Mouse (Mus musculus): Measurements from ENCODE around the gene Fam131c. TPM values are rescaled to one million over a fixed set of nuclear protein-coding genes. Genes with fewer than 3 reads are reported as not detected.

The Fam131c gene
- total and polyA plus RNA-seq, 3 experiments = not detected

GRCm38 (mm10) chr4:141327075-141327474, 40.9 kb upstream of the Fam131c start:
- in situ Hi-C loops (cut with MboI; ENCODE audit: low pct_ligation_motif_present, low pct_unique_long_range_greater_than_20kb, low sequenced_read_pairs) (no loop called here), dilution Hi-C loops (cut with MboI; ENCODE audit: extremely low pct_ligation_motif_present, extremely low pct_unique_long_range_greater_than_20kb, low sequenced_read_pairs) (no loop called here)
- H3K27ac ChIP-seq (ENCODE audit: insufficient read depth, low read depth) = no peak overlapping the region
- TF ChIP-seq GABPA (IDR thresholded peaks at IDR 0.05; ENCODE audit: insufficient replicate concordance, low read depth, low read length) (no peak), MXI1 (IDR thresholded peaks at IDR 0.05; ENCODE audit: low read depth, low read length) (no peak), EP300 (IDR thresholded peaks at IDR 0.05; ENCODE audit: low read length) (no peak)
- no peak overlapping the region for H3K4me2 ChIP-seq (ENCODE audit: insufficient read depth, low read depth, poor library complexity, severe bottlenecking)
- H3K4me3 ChIP-seq (replicated peaks in 1 of 3; ENCODE audit: low read depth in 2 of 3, low read length in 2 of 3, poor library complexity in 1 of 3) = no peak overlapping the region
- H3K4me1 ChIP-seq (ENCODE audit: control insufficient read depth in 1 of 2, insufficient read depth in 2 of 2) = peaks cover 0 to 7% of the 10 kb centered on the region in 2 experiments; a peak in 3 of 4 replicates
- no peaks in the 10 kb centered on the region for H3K9me3 ChIP-seq (replicated peaks; ENCODE audit: low read length)
- peaks cover 70% of the 10 kb centered on the region for H3K27me3 ChIP-seq (replicated peaks)
- H3K36me3 ChIP-seq (replicated peaks in 1 of 2; ENCODE audit: control insufficient read depth in 1 of 2, insufficient read depth in 1 of 2, low read length in 1 of 2) = peaks cover 0 to 3% of the 10 kb centered on the region in 2 experiments
- DNase-seq (ENCODE audit: extremely low read depth) = no peak
- no peaks in the 10 kb centered on the region for H3K79me2 ChIP-seq (replicated peaks; ENCODE audit: control insufficient read depth, extremely low read depth, insufficient read depth, poor library complexity, severe bottlenecking)
- no peak overlapping the region for H3K9ac ChIP-seq (ENCODE audit: insufficient read depth, low read depth)

- dilution Hi-C loops (cut with MboI; ENCODE audit: extremely low pct_ligation_motif_present, extremely low pct_unique_long_range_greater_than_20kb, low sequenced_read_pairs) = no loop called here
- Histone ChIP-seq H3K4me3 (replicated peaks in 1 of 3; ENCODE audit: low read depth in 2 of 3, low read length in 2 of 3, poor library complexity in 1 of 3) (no peak overlapping the region), H3K79me2 (replicated peaks; ENCODE audit: control insufficient read depth, extremely low read depth, insufficient read depth, poor library complexity, severe bottlenecking) (no peaks in the 10 kb centered on the region), H3K27me3 (replicated peaks) (peaks cover 83% of the 10 kb centered on the region), H3K27ac (ENCODE audit: insufficient read depth, low read depth) (no peak overlapping the region), H3K4me2 (ENCODE audit: insufficient read depth, low read depth, poor library complexity, severe bottlenecking) (no peak overlapping the region), H3K9me3 (replicated peaks; ENCODE audit: low read length) (no peaks in the 10 kb centered on the region), H3K9ac (ENCODE audit: insufficient read depth, low read depth) (no peak overlapping the region), H3K4me1 (ENCODE audit: control insufficient read depth in 1 of 2, insufficient read depth in 2 of 2) (peaks cover 0 to 7% of the 10 kb centered on the region in 2 experiments; a peak in 2 of 4 replicates), H3K36me3 (replicated peaks in 1 of 2; ENCODE audit: control insufficient read depth in 1 of 2, insufficient read depth in 1 of 2, low read length in 1 of 2) (peaks cover 0 to 2% of the 10 kb centered on the region in 2 experiments)
- no peak for TF ChIP-seq GABPA (IDR thresholded peaks at IDR 0.05; ENCODE audit: insufficient replicate concordance, low read depth, low read length)
- TF ChIP-seq PAX5 (IDR thresholded peaks at IDR 0.05; ENCODE audit: low read length) = no peak
- TF ChIP-seq IRF4 (IDR thresholded peaks at IDR 0.05; ENCODE audit: low read depth, low read length) = no peak
- no peak for TF ChIP-seq RAD21 (IDR thresholded peaks at IDR 0.05; ENCODE audit: low read depth, low read length)
- TF ChIP-seq POLR2AphosphoS2 (IDR thresholded peaks at IDR 0.05; ENCODE audit: low read depth, low read length) = no peak
- TF ChIP-seq UBTF (IDR thresholded peaks at IDR 0.05; ENCODE audit: low read depth, low read length) = no peak
- TF ChIP-seq BHLHE40 (IDR thresholded peaks at IDR 0.05; ENCODE audit: low read depth, low read length) = no peak
- TF ChIP-seq E2F4 (IDR thresholded peaks at IDR 0.05; ENCODE audit: insufficient replicate concordance, low read depth, low read length) = no peak
- no peak for TF ChIP-seq SMC3 (IDR thresholded peaks at IDR 0.05; ENCODE audit: low read depth, low read length)
- in situ Hi-C loops (cut with MboI; ENCODE audit: low pct_ligation_motif_present, low pct_unique_long_range_greater_than_20kb, low sequenced_read_pairs) = no loop called here
- DNase-seq (ENCODE audit: extremely low read depth) = no peak
These were observed 39.3 kb upstream of the Fam131c start for GRCm38 (mm10) chr4:141328742-141329141.

GRCm38 (mm10) chr4:141329968-141330367, 38.1 kb upstream of the Fam131c start:
- TF ChIP-seq POLR2A (IDR thresholded peaks at IDR 0.05; ENCODE audit: low read depth, low read length) = no peak
- TF ChIP-seq NELFE (IDR thresholded peaks at IDR 0.05; ENCODE audit: low read depth, low read length) = no peak
- TF ChIP-seq SMC3 (IDR thresholded peaks at IDR 0.05; ENCODE audit: low read depth, low read length) = no peak
- TF ChIP-seq UBTF (IDR thresholded peaks at IDR 0.05; ENCODE audit: low read depth, low read length) = no peak
- no peak for TF ChIP-seq TCF12 (IDR thresholded peaks at IDR 0.05; ENCODE audit: low read depth, low read length)
- no peak for TF ChIP-seq NRF1 (IDR thresholded peaks at IDR 0.05; ENCODE audit: low read depth, low read length)
- TF ChIP-seq E2F4 (IDR thresholded peaks at IDR 0.05; ENCODE audit: insufficient replicate concordance, low read depth, low read length) = no peak
- no peak for TF ChIP-seq SIN3A (IDR thresholded peaks at IDR 0.05; ENCODE audit: low read length)
- no peak for TF ChIP-seq USF1 (IDR thresholded peaks at IDR 0.05; ENCODE audit: low read depth, low read length)
- TF ChIP-seq MAX (IDR thresholded peaks at IDR 0.05; ENCODE audit: low read length) = no peak
- TF ChIP-seq CHD1 (IDR thresholded peaks at IDR 0.05; ENCODE audit: low read depth, low read length) = no peak
- TF ChIP-seq USF2 (conservative IDR thresholded peaks at IDR 0.05; ENCODE audit: low read depth, low read length) = no peak
- no peak overlapping the region for H3K27ac ChIP-seq (ENCODE audit: insufficient read depth, low read depth)
- DNase-seq (ENCODE audit: extremely low read depth) = no peak
- in situ Hi-C loops (cut with MboI; ENCODE audit: low pct_ligation_motif_present, low pct_unique_long_range_greater_than_20kb, low sequenced_read_pairs) (no loop called here), dilution Hi-C loops (cut with MboI; ENCODE audit: extremely low pct_ligation_motif_present, extremely low pct_unique_long_range_greater_than_20kb, low sequenced_read_pairs) (no loop called here)
- H3K36me3 ChIP-seq (replicated peaks in 1 of 2; ENCODE audit: control insufficient read depth in 1 of 2, insufficient read depth in 1 of 2, low read length in 1 of 2) = no peaks in the 10 kb centered on the region
- H3K27me3 ChIP-seq (replicated peaks) = peaks cover 90% of the 10 kb centered on the region
- no peak overlapping the region for H3K4me2 ChIP-seq (ENCODE audit: insufficient read depth, low read depth, poor library complexity, severe bottlenecking)
- H3K79me2 ChIP-seq (replicated peaks; ENCODE audit: control insufficient read depth, extremely low read depth, insufficient read depth, poor library complexity, severe bottlenecking) = no peaks in the 10 kb centered on the region
- H3K4me1 ChIP-seq (ENCODE audit: control insufficient read depth in 1 of 2, insufficient read depth in 2 of 2) = peaks cover 0 to 7% of the 10 kb centered on the region in 2 experiments; a peak in 2 of 4 replicates
- H3K9me3 ChIP-seq (replicated peaks; ENCODE audit: low read length) = no peaks in the 10 kb centered on the region
- no peak overlapping the region for H3K4me3 ChIP-seq (replicated peaks in 1 of 3; ENCODE audit: low read depth in 2 of 3, low read length in 2 of 3, poor library complexity in 1 of 3)
- no peak overlapping the region for H3K9ac ChIP-seq (ENCODE audit: insufficient read depth, low read depth)

Measured in CH12.LX (cell line).